Mouse (Mus musculus) NIH3T3 (cell line): ENCODE measurements at regions not wholly inside any gene's neighbourhood (a gene's known extent, or its start where the extent isn't known, plus 50 kb on each side); places are given as distances from the start of the nearest gene placed in this dataset.

Experiments
- DNase-seq: peaks from one replicate; pipeline ENCODE4 v3.0.0-alpha.2; 2012; ENCODE audit warnings: low read depth

DNA sequence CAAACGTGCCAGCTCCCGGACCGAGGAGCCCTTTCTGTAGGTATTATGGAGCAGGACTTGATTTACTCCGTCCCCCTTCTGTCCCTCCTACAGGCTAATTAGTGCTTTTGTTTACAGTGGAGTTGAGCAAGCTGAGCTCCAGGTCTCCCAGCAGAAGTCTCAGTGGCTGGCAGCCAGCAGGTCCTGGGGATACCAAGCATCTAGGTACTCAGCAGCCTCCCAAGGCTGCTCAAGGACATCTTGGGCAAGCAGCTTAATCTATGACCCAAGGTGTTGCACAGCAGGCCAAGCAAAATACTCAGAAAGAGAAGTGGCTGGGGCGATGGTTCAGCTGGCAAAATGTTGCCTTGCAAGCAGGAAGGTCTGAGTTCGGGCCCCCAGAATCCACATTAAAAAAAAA lies 254.4 kb downstream of the Dysf start:
- no peak for DNase-seq

DNA sequence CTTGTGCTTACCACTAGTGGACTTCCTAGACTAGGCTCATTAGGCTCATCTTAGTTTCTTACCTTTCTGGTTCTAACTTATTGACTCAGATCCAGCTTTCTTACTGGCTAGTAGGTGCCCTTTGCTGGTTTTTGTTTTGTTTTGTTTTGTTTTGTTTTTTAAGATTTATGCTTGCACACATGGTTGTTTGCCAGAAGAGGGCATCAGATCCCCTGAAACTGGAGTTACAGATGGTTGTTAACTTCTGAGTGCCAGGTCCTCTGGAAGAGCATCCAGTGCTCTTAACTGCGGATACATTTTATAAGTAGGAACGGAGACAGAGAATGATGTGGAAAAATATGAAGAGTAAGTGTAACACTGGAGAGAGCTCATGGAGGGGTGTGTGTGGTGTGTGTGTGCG lies 253.1 kb downstream of the Dysf start:
- DNase-seq: no peak
